Mouse (Mus musculus) G1E-ER4 (cell line): Measurements from ENCODE around the gene Dnajc14. TPM values are rescaled to one million over a fixed set of nuclear protein-coding genes. Genes with fewer than 3 reads are reported as not detected.

ENCODE experiments used
- GATA1 ChIP-seq: IDR thresholded peaks from one replicate; pipeline ENCODE4 v1.8.0; 2012; ENCODE audit warnings: low read length, inconsistent platforms
- polyA plus RNA-seq: library from polyadenylated mRNA; stranded (reverse); fragments of >175 nt; gene quantifications from 2 replicates; pipeline ENCODE4 v1.2.3, GENCODE M21; 2012

Gene Dnajc14
- 9.6 and 12.6 TPM in 2 replicates for polyA plus RNA-seq

DNA sequence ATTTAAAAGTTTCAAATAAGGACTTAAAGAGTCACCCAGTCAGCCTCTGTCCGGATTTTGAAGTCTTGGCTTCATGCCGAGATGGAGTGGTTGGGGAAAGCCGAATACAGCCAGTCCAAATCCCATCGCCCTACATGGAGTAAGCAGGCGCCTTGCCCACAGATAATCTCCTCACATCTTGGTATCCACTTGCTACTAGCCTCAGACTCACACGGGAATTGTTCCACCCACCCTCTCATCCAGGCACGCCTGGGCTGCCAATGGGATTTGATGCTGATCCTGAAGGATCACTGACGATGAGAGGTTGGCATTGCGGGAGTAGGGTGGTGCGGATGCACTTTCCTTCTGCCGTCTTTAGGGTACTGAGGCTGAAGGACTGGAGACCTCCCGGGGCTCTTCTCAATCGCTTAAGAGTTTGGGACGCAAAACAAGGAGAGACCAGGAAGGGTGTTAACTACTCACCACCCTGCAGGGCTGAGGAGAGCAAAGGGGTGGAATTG is at the start of gene Dnajc14:
Gene Dnajc14, plus strand, starts transcription at position 292 of the 500 bp plus-strand sequence.
- TF ChIP-seq GATA1, result no peak

DNA sequence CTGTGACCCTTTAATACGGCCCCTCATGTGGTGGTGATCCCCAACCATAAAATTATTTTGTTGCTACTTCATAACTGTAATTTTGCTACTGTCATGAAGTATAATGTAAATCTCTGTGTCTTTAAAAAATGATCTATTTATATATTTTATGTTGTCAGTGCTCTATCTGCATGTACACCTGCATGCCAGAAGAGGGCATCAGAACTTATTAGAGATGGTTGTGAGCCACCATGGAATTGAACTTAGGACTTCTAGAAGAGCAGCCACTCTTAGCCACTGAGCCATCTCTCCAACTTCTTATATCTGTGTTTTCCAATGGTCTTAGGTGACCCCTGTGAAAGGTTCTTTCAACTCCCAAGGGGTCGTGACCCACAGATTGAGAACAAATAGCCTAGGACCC is 31.0 kb upstream of the Dnajc14 start:
- TF ChIP-seq GATA1, result no peak

DNA sequence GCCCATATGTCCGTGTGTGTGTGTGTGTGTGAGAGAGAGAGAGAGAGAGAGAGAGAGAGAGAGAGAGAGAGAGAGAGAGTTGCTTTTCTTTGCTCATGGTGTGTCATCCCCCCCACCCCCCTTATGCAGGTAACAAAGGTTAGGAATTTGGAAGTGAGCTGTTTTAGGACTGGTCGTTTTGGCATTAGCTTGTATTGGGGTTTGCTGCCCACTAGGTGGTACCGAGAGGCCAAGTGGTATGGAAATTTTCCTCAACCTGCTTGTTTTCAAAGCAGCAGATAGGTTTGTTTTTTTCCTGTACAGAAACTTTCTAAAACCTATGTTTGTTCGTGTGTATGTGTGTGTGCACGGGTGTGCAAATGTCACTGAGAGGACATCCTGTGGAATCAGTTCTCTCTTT is 30.2 kb upstream of the Dnajc14 start:
- TF ChIP-seq GATA1, result no peak

DNA sequence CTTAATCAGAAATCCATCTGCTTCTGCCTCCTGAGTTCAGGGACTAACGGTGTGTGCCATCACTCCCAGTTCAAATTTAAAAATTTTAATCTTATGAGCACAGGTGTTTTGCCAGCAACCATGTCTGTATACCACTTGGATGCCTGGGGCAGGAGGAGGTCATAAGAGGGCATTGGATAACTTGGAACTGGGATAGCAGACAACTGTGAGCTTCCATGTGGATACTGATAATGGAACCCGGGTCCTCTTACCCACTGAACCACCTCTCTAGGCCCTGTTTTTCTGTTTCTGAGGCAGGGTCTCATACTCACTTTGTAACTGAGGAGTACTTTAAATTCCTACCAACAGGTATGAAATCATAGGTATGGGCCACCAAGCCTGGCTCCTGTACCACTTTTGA is 25.4 kb upstream of the Dnajc14 start:
- no peak for TF ChIP-seq GATA1

DNA sequence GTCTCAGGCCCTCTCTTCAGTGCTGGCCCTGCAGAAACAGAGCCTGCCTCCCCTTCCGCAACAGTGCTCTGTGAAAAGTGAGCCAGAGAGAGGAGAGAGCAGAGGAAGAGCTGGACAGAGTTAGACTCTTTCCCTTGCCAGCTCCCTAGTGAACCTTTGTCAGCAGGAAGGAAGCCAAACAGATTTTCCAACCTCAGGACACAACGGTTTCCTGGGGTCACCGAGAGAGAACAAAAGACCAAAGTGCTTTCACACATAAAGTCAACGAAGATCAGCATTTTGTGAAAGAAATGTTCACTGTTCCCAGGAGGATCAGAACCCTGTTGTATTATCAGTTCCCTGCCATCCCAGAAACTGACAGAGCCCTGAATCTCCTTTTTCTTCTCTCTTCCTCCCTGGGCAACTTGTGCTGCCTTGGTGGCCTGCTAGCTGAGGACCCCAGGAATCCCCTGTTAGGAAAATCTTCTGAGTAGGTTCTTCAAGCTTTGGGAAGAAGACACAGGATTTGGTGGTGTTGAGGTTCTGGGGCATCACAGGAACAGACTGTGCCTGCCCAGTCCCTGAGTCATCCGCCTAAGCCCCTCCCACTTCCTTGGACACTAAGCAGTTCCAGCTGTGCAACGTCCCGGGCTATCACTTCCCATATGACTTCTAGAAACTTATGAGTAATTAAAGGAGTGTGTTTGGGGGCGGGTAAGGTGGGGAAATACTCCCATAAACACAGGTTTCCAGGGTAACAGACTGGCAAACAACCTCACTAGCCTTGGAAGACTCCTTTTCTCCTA is 24.7 kb upstream of the Dnajc14 start:
- TF ChIP-seq GATA1, result no peak

DNA sequence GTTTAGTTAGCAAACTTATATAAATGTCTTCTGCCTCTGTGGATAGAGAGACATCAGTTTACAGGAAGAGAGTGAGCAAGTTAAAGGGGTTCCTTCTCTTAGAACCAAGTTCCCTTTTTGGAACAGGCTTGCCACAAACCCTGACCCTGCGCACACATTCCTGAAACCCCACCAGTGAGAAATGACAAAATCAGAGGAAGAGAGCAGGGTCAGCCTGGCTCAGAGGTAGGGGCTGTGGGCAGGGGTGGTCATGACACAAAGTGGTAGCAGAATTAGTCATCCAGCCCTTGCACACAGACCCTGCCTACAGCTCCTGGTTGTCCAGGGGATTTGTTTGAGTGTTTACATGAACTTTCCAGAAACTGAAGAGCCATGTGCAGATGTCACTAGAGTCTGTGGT is 23.7 kb upstream of the Dnajc14 start:
- no peak for TF ChIP-seq GATA1

DNA sequence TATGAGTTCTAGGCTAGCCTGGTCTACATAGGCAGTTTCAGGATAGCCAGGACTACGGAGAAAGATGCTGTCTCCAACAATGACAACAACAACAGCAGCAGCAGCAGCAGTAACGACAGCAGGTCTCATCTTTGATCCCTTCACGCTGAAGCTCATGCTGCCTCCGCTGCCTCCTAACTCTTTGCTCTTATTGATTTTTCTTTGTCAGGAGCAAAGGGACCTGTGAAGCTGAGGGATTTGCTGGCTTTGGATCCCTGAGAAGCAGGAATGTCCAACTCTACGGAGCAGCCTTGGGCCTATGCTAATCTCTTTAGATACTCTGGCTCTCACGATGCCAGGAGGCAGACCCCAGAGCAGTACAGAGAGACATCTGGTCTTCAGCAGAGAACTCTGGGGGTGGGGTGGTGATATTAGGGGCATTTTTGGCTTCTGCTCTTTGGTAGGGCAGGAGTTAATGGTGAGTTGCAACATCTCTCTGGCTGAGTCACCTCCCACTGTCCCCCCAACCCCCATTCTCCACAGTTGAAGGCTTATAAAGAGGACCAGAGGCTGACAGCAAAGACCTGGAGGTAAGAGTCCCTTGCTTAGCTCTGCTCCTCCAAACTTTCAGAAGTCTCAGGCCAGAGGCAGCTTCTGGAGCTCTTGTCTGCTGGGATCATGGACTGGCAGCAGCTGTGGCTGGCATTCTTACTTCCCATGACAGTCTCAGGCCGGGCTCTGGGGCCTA is 13.3 kb upstream of the Dnajc14 start, which contains the start of gene Mmp19:
Gene Mmp19, plus strand, starts transcription at position 513 of the 727 bp plus-strand sequence.
- TF ChIP-seq GATA1, result no peak

DNA sequence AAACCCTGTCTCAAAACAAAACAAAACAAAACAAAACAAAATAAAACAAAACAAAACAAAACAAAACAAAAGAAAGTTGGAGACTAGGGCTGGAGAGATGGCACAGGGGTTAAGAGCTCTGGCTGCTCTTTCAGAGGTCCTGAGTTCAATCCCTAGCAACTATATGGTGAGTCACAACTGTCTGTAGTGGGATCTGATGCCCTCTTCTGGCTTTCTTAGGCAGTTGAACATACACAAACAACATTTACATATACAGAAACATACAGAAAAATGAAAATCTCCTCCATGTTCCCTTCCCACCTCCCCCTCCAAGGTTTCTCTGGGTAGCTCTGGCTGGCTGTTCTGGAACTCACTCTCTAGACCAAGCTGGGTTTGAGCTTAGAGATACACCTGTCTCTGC is 11.8 kb upstream of the Dnajc14 start:
- TF ChIP-seq GATA1, result no peak

DNA sequence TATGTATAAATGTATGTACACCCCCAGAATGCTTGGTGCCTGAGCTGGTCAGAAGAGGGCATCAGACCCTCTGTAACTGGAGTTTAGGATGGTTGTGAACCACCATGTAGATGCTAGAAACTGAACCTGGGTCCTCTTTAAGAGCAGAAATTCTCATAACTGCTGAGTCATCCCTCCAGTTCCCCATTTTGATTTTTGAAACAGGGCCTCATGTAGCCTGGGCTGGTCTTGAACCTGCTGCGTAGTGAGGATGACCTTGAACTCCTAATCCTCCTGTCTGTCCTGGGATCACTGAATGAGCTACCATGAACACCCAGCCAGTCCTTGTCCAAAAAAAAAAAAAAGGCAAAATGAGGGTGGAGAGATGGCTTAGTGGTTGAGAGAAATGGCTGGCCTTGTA is 10.6 kb upstream of the Dnajc14 start:
- TF ChIP-seq GATA1, result no peak

DNA sequence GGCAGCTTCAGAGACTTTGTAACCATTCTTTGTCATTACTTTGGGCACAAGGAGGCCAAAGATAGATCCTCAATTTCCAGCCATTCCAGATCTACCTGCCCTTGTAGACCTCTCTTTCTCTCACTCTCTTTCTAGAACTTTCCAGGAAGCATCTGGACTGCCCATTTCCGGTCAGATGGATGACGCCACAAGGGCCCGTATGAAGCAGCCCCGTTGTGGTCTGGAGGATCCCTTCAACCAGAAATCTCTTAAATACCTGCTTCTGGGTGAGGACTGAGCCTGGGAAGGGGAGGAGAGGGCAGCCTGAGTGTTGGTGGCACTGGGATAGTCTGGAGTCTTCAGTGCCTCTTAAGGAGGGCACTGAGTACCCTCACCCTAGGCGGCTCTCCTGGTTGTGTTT is 9.5 kb upstream of the Dnajc14 start:
- no peak for TF ChIP-seq GATA1

DNA sequence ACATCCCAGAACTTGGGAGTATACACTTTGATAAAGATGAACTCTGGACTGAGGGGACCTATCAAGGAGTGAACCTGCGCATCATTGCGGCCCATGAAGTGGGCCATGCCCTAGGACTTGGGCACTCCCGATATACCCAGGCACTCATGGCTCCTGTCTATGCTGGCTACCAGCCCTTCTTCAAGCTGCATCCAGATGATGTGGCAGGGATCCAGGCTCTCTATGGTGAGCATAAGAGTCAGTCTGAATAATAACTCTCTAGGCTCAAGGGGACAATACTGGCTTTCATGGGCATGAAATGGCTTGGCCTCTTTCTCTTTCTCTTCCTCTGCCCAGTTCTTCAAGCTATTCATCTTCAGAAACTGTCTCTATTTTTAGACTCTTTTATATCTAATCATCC is 8.3 kb upstream of the Dnajc14 start:
- TF ChIP-seq GATA1, result no peak

DNA sequence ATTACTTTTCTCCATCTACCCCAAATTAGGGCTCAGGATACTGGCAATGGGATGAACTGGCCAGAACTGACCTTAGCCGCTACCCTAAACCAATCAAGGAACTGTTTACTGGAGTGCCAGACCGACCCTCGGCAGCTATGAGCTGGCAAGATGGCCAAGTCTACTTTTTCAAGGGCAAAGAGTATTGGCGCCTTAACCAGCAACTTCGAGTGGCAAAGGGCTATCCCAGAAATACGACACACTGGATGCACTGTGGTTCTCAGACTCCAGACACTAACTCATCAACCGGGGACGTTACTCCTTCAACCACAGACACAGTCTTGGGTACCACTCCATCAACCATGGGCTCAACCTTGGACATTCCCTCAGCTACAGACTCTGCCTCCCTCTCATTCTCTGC is 5.2 kb upstream of the Dnajc14 start:
- no peak for TF ChIP-seq GATA1

DNA sequence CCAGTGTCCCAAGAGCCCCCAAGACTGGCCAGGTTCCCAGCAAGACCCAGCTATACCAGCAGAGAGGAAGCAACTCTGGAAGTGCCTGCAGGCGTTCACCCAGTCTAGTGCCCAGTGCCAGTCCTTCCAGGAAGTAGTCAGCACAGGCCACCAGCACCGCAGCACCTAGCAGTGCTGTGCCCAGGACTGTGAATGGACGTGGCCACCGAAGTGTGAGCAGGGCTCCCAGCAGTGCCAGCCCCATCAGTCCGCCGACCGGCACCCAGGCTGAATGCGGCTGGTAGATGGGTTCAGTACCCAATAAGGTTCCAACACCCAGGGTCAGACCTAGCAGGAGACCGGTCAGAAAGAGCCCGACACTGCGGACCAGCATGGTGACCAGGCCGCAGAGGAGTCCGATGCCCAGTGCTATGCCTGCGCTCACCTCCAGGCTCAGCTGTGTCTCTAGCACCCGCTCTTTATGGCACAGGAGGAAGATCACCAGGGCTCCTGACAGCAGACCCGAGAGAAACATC is 1.8 kb upstream of the Dnajc14 start:
- TF ChIP-seq GATA1, result no peak

DNA sequence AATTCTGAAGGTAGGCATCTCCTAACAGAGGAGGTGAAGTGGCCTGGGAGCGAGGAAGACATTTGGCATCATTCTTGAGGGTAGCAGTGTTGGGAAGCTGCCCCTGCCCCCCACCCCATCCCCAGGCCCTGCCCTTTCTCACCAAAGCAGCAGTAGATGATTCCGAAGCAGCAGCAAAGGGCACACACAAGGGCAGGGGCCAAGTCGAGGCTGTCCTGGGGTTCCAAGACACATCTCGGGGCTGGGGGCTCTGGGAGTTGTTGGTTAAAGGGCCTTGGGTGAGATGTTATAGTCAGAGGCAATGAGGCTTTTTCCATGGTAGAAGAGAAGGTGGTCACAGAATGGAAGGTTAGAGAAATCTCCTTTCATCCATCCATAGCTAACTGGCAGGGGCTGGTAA is 906 bp upstream of the Dnajc14 start:
- no peak for TF ChIP-seq GATA1

DNA sequence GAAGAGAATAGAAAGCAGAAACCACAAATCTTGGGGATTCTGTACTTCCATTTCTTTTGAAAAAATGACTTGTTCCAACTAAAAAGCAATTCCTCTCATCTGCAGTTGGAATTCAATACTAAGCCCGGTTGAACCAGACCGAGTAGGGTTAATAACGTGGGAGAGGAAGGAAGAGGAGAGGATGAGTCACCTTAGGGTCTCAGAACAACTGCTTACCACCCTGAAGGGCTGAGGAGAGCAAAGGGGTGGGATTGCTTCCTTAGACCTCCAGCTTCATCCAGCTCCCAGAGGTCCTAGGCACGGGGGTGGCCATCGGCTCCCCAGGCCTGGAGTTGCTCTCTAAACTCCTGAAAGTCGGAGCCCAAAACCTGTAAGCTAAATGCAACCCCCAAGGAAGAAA is 501 bp upstream of the Dnajc14 start:
- TF ChIP-seq GATA1, result no peak

DNA sequence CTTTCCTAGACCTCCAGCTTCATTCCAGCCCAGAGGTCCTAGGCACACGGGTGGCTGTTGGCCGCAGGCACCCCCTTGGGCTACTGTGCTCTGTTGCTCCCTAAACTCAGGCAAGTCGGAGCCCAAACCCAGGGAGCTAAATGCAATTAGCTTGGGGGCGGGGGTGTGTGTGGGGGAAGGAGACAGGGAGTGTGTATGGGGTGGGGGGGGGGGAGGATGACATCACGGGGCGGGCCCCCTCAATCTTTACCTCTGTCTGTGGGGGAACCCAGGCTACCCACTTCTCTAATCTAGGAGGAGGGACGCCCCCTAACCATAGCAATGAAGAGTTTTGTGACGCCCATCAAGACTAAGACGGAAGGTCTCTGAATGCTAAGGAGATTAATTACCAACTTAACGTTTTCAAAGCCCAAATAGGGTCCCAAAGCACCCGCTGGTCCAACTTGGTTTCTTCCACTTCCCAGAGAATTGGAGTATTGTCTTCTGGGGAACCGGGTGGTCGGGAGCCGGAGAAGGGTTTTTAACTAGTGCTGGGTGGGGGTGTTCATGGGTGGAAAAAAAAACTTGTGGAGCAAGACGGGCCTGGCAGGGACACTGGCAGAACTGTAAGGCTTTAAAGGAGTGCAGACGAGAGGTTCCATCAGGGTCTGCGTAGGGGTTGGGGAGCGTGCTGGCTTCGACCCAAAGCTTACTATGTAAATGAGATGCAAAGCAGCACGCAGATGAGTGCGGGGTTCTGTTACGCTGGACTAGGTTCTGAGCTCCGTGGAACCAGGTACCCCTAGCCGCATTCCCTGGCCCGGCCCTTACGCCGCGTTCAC is 619 bp downstream of the Dnajc14 start, which contains the start of gene Tmem198b:
Gene Tmem198b, minus strand, starts transcription at position 100 of the 821 bp plus-strand sequence.
- TF ChIP-seq GATA1, result no peak
